In genomic region chr2:148379899-148380413, GRCm38 (mm10) we compare ENCODE assay signal across 21 mouse cellular contexts. TPM values are rescaled to one million over a fixed set of nuclear protein-coding genes. Genes with fewer than 3 reads are reported as not detected.
"Had no signal": no experiment of that assay in that cellular context is flagged by ENCODE, and none has a peak within 500 bp of the region (broad histone marks: within the 10 kb centered on the region; RNA-seq: fewer than 3 reads in every experiment).

No protein-coding gene starts in this region.

- H3K27me3 ChIP-seq: liver, embryonic 12.5 days; midbrain, embryonic 13.5 days; midbrain, embryonic 15.5 days; neural tube, embryonic 13.5 days; neural tube, embryonic 15.5 days had no signal

- H3K4me3 ChIP-seq: liver, embryonic 12.5 days; midbrain, embryonic 10.5 days; midbrain, embryonic 13.5 days; midbrain, embryonic 15.5 days; myocyte; neural tube, embryonic 13.5 days; neural tube, embryonic 15.5 days had no signal

- DNase-seq: lung, embryonic 14.5 days; retina, postnatal 1 day; right cerebral cortex, adult 18-20 months; right cerebral cortex, postnatal 25 days; right cerebral cortex, postnatal 4 days; spleen, adult 18-20 months; thymus, adult 18-20 months; thymus, postnatal 14 days; thymus, postnatal 36 days had no signal

- H3K9ac ChIP-seq: liver, embryonic 12.5 days; liver, embryonic 14.5 days; lung, embryonic 14.5 days; midbrain, embryonic 13.5 days; midbrain, embryonic 15.5 days; neural tube, embryonic 13.5 days; neural tube, embryonic 15.5 days had no signal

- H3K27ac ChIP-seq: liver, embryonic 12.5 days; liver, embryonic 14.5 days; midbrain, embryonic 10.5 days; midbrain, embryonic 13.5 days; midbrain, embryonic 15.5 days; neural tube, embryonic 13.5 days; neural tube, embryonic 15.5 days had no signal

- H3K36me3 ChIP-seq: liver, embryonic 12.5 days; midbrain, embryonic 10.5 days; midbrain, embryonic 13.5 days; midbrain, embryonic 15.5 days; neural tube, embryonic 13.5 days; neural tube, embryonic 15.5 days had no signal

- H3K4me2 ChIP-seq: liver, embryonic 12.5 days; lung, embryonic 14.5 days; midbrain, embryonic 13.5 days; midbrain, embryonic 15.5 days; neural tube, embryonic 13.5 days; neural tube, embryonic 15.5 days had no signal

- H3K9me3 ChIP-seq: liver, embryonic 12.5 days; midbrain, embryonic 10.5 days; midbrain, embryonic 13.5 days; midbrain, embryonic 15.5 days; neural tube, embryonic 13.5 days; neural tube, embryonic 15.5 days had no signal

- H3K4me1 ChIP-seq: liver, embryonic 12.5 days; midbrain, embryonic 10.5 days; midbrain, embryonic 13.5 days; midbrain, embryonic 15.5 days; neural tube, embryonic 13.5 days; neural tube, embryonic 15.5 days had no signal

- ATAC-seq: liver, embryonic 12.5 days; midbrain, embryonic 13.5 days; midbrain, embryonic 15.5 days had no signal

RNA-seq across cellular contexts. Expression of gene Sstr4, which starts 15.2 kb away (rescaled TPM):
- total RNA-seq: liver, adult 2 months; megakaryocyte-erythroid progenitor cell, adult 5-6 weeks had no signal
- polyA plus RNA-seq: liver, adult 2 months; liver, embryonic 14.5 days; liver, embryonic 16.5 days; myocyte; thymus, postnatal 0 days had no signal
